Mouse (Mus musculus) stomach, postnatal 0 days (tissue): ENCODE data around the gene Paf1.

Experiments used
- CTCF ChIP-seq: IDR thresholded peaks from 2 replicates; pipeline ENCODE4 v1.5.1; 2016; ENCODE audit warnings: antibody characterized with exemption, low read depth, mild to moderate bottlenecking, moderate library complexity
- EP300 ChIP-seq: optimal IDR thresholded peaks from 2 replicates; pipeline ENCODE3; 2016; ENCODE audit warnings: antibody characterized with exemption

- TF ChIP-seq EP300 (no peak), CTCF (no peak)
Observed at GRCm38 (mm10) chr7:28385196-28385595, 7.6 kb upstream of the Paf1 start.
